Mouse (Mus musculus) mesoderm, embryonic 11.5 days (tissue): Measurements from ENCODE around the gene Fndc3a.

Experiments
- DNase-seq: peaks from one replicate; pipeline ENCODE4 v3.0.0-alpha.2; 2012; ENCODE audit warnings: low read depth, low spot score

The Fndc3a gene

DNA sequence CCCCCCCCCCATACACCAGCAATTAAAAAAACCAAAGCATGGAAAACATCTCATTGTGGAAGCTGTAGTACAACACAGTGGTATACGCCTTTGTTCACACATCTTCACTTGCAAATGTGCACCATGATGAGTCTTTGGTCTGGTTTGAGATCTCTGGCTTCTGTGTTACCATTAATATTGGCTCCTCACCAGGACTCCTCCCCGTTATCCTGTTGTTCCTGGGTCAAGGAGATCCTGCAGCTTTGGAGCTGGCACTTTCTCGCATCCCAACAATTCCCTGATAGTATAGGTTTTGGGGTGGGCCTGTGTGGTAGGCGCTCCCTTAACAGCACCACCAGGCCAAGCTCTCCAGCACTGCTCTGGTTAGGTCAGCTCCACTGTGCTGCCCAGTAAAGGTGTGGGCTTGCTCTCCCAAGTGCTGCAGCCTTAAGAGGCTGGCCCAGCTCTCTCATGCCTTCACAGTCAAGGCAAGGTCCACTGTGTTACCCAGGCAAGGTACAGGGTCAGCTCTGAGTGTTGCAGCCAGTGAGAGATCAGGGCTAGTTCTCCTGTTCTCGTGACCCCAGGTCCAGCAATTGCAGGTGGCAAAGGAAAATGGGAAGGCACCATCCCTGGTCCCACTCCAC lies 173.3 kb downstream of the Fndc3a start:
- DNase-seq = no peak

DNA sequence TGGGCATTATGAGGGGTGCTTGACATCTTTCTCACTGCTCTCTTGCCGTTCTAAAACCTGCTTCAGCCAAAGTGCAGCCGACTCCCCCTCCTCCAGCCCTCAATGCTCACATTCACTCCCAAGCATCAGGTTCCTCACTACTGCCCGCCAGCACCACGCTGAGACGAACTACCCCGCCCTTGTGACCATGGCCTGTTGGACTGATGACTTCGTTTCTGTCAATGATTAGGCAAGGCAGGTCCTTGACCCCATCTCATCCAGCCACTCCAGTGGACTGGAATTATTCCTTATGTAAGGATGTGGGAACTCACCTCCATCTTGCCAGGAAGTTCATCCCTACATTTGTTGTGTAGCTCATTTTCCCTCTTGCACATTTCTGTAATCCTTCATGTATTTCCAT lies 175.9 kb downstream of the Fndc3a start:
- DNase-seq = no peak

DNA sequence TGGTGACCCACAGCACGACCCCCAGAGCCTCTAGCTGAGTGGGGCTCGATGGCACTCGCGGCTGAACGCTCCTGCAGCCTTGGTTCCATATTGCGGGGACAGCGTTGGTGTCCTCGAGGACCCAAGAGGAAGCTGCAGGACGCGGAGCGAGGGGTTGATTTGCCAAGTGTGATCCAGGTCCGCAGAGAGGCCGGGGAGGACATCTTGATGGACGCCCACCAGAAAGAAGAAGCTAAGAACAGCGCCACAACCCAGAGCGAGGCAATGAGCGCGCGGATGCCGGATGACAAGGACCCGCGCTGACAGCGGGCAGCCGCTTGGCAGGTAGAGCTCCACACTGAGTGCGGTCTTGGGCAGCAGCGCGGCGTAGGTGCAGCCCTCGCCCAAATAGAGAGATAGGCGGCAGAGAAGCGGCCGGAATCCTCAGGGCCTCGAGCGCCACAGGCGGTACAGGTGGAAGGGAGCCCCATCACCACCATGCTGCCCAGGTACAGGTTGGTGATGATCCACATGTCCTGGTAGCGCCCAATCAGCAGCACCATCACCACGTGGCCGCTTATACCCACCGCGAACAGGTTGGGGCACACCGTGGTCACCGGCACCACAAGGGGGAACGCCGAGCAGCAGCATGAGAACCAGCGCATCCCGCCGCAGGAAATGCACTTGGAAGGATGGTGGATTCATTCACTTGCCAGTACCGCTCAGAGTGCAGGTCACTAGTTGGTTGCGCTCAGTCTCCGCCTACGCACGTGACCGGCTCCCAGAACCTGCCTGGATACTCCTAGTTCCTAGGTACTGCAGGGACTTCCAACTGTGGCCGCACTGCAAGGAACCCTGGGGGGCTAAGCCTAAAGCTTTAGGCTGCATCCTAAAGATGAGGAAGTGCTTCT lies 177.5 kb downstream of the Fndc3a start:
- peak; percentile 50 for DNase-seq

DNA sequence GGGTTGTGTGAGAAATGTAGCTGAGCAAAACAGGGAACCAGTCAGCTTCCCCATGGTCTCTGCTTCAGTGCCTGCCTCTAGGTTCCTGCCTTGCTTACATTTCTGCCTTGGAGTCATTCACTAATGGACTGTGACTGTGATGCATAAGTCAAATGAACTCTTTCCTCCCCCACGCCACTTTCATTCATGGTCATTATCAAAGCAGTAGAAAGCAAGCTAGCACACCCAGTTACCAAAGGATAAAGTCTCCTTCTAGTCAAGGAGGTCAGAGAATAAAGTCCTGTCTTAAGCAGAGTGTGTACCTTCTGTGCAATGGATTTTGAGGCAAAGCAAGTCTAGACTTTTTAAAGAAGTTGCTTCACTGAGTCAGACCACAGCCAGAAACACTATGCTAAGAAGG lies 182.7 kb downstream of the Fndc3a start:
- no peak for DNase-seq

DNA sequence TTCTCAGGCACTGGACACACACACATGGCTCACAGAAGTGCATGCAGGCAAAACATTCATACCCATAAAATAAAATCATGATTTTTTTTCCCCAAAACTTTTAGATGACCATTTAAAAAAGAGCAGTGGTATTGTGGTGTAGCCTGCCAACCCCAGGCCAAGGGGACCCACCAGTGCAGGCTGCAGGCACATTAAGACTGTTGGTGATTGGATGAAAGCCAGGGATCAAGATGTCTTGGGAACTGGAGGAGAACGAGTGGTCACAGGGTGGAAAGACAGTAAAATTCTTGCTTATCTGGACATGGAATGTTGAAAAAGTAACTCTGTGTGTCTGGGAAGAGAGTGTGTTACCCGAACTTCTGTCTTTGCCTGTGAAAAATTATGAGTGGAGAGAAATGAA lies 190.2 kb downstream of the Fndc3a start:
- no peak for DNase-seq

DNA sequence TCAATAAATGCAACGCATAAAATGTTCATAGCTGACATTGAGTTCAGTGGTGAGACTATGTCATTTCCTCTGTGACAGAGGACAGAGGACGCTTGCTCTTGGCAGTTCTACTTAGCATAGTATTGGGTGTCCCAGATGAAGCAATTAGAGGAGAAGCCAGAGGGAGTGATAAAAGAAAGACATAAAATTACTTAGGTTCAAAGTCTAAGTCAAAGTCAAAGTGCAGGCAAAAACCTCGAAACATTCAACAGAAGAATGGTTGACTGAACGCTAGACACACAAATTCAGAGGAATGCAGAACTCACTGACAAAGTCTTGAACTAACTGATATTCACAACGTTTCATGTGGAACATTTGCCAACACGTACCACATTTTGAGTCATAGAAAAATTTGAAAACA lies 191.0 kb downstream of the Fndc3a start:
- DNase-seq = no peak

DNA sequence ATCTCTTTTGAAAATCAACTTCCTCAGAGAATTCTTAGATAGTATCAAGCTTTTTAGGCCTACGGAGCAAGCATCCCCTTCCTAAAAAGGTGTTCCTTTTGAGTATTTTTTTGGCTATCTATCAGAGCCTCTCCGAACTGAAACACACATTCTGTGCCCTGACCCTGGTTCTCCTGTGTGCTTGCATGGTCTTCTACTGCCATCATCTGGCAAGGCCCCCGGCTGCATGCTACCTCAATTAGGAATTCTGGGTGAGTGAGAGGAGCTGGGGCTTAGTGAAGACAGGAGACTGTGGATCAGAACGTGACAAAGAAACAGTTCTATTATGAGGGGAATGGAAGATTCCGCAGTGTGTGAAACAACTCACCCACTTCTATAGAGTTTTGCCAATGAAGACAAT lies 193.4 kb downstream of the Fndc3a start:
- DNase-seq = peak; percentile 45

DNA sequence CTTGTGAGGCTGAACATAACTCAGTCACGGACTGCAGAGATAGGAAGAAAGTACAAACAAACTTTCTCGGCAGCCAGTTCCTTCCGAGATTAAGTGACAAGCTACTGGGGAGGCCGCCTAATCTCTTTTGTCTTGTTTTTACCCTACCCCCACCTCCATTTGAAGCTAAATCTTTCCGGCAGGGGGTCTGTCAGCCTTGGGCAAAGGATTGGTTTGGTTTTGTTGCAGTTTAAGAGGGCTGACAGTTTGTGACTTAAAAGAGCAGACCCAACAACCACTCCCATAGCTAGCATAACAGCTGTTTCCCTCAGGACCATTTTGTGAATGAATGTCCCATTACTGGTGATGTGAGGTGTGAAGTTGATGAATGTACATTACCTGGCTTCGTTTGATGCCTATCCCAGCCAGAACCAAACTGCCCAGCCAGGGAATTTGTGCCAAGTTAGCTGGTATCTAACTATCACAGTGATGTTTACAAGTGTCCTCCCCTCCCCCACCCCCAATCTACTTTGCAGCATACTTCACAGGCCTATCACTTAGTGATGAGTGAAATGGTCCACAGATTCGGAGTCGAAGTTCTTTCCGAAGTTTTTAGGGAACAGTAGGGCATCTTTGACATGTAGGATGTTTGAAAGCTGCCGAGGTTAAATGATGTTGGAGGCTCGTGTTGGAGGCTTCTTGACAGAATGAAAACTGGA lies 202.9 kb downstream of the Fndc3a start:
- DNase-seq = peak; percentile 8

DNA sequence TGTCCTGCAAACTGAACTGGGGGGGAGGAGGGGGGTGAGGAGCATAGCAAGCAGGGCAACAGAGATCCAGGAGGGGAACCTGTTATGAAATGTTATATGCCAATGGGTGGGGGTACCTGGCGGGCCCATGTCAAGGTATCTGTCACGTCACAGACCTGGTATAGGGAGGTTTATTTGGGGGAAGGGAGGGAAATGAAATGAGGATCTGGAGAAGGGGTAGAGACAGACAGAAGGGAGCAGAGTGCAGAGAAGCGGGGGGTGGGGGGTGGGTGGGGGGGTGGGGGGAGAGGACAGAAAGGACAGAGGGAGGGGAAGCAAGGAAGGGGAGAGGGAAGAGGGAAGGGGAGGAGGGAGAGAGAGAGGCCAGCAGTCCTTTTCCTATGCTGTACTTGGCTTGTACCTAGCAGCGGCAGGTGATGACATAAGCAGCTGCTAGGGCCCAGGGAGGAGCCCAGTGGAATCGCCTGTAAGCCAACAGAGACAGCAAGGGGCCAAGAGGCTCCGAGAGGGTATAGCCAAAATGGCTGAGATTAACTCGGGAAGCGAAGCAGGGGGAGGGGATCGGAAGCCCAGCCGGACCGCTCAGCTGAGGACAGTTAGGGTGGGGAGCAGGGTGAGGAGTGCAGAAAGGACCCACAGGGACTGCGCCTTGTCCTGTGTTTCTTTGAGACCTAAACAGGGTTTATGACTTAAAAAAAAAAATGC lies 203.6 kb downstream of the Fndc3a start:
- DNase-seq = peak; percentile 49

DNA sequence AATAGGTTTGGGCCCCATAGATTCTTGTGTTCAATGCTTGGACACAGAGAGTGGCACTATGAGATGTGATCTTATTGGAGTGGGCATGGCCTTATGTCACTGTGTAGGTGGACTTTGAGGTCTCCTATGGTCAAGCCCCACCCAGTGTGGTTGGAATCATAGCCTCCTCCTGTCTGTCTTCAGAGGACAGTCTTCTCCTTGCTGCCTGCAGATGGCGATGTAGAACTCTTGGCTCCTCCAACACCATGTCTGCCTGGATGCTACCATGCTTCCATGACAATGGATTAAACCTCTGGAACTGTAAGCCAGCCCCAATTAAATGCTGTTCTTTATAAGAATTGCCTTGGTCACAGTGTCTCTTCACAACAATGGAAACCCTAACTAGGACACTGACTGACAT lies 204.8 kb downstream of the Fndc3a start:
- DNase-seq = peak; percentile 12

DNA sequence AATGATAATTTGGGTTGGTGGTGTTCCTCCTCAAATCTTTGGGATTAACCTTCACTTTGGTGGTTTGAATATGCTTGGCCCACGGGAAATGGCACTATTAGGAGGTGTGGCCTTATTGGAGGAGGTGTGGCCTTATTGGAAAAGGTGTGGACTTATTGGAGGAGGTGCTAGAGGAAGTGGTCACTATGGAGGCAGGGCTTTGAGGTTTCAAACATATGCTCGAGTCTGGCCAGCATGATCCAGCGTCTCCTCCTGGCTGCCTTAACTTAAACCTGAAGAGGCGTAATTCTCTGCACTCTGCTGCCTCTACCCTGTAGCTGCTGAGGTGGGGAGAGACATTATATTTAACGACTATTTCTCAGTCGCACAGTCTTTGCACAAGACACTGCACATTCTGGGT lies 206.6 kb downstream of the Fndc3a start:
- DNase-seq = no peak

DNA sequence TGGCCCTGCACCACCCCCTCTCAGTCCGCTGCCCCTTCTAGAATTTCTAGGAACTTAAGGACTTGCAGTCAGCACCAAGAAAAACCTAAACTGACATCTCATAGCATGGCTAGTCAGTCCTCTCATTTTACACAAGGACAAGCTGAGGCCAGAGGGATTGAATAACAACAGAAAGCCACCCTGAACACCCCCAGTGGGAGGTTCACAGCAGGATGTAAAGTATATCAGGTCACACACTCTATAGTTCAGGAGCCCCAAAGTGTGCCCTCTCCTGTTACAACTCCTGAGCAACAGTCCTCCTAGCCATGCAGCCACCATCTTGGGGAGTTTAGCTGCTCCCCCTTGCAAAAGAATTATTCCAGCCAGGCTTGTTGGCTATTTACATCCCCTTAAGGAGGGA lies 216.0 kb downstream of the Fndc3a start:
- no peak for DNase-seq

DNA sequence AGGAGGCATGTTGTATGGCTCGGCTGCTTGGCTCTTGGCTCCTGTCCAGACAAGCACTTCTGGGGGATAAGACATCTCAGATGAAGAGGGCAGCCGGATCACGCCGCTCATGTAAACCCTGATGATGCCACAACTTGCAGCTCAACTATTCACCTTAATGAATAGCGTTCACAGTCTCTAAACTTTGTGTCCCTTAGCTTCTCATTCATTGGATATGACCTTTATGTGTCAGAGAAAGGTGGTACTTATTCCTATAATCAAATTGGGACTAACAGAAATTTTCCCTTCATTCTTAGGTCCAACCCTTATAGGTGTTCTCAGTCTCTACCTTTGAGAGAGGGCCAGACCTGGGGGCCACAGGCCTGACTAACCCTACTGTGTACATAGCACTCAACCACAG lies 218.1 kb downstream of the Fndc3a start, which contains the start of gene Gm9195:
Gm9195 (minus strand) TSS at position 101 of the 400 bp plus-strand sequence.
- no peak for DNase-seq

DNA sequence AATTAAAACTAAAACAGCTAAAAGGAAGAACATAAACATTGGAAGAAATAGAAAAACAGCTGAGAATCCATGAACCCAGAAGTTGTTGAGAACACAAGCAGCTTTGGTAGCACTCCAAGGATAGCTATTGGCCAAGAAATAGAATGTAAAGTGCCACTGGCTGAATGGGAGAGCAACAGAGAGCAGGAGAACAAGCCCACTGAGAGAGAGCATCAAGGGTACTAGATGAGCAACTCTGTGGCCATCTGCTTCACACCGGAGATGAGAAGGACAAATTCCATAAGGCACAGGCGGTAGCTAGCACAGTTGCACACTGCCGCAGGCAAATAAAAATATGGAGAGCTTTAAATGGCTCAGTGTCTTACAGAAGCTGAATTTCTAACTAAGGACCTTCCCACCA lies 219.4 kb downstream of the Fndc3a start:
- DNase-seq = no peak
